Mouse (Mus musculus) heart, embryonic 14.5 days (tissue): ENCODE results near the gene Hoxa2. TPM values are rescaled to one million over a fixed set of nuclear protein-coding genes. Genes with fewer than 3 reads are reported as not detected.
A peak's percentile ranks its signal among the peaks of the same experiment; 100 is the strongest.

ENCODE experiments used
- ATAC-seq: fragments of 200-750 bp; cut with Nextera tagmentation; 2 replicates; pipeline ENCODE4 v1.8.0; 2017; ENCODE audit warnings: low read depth, moderate TSS enrichment; ENCODE audit not compliant: insufficient number of reproducible peaks, insufficient read depth, low FRiP score
- H3K27ac ChIP-seq, 2 experiments: fragments of 200-500 bp in 1 of 2; fragments of 300-500 bp in 1 of 2; sonication (generic) in 1 of 2; replicated peaks in 1 of 2; 2 replicates each; pipeline ENCODE4 v1.5.1; 2012 to 2014; ENCODE audit warnings: low read depth in 2 of 2, low read length in 2 of 2, control low read depth in 1 of 2, mild to moderate bottlenecking in 1 of 2, mixed read lengths in 1 of 2; ENCODE audit not compliant: control insufficient read depth in 1 of 2, insufficient read depth in 1 of 2
- H3K27me3 ChIP-seq: fragments of 300-500 bp; sonication (generic); 2 replicates; pipeline ENCODE4 v1.6.1; 2014; ENCODE audit warnings: mild to moderate bottlenecking, low read length, control low read depth; ENCODE audit not compliant: control insufficient read depth, insufficient read depth
- H3K36me3 ChIP-seq: fragments of 300-500 bp; sonication (generic); 2 replicates; pipeline ENCODE4 v1.6.1; 2014; ENCODE audit warnings: mild to moderate bottlenecking, control low read depth, low read length, mixed read lengths; ENCODE audit not compliant: control insufficient read depth, insufficient read depth
- H3K4me1 ChIP-seq, 2 experiments: fragments of 200-500 bp in 1 of 2; fragments of 300-500 bp in 1 of 2; sonication (generic) in 1 of 2; 2 replicates each; pipeline ENCODE4 v1.6.1; 2012 to 2014; ENCODE audit warnings: low read length in 2 of 2, control low read depth in 1 of 2, mixed read lengths in 1 of 2; ENCODE audit not compliant: control insufficient read depth in 2 of 2, insufficient read depth in 2 of 2
- H3K4me2 ChIP-seq: fragments of 300-500 bp; sonication (generic); 2 replicates; pipeline ENCODE4 v1.6.1; 2014; ENCODE audit warnings: mild to moderate bottlenecking, low read length
- H3K4me3 ChIP-seq, 2 experiments: fragments of 200-500 bp in 1 of 2; fragments of 300-500 bp in 1 of 2; sonication (generic) in 1 of 2; 2 replicates each; pipeline ENCODE4 v1.5.1; 2012 to 2014; ENCODE audit warnings: low read length in 2 of 2, mild to moderate bottlenecking in 2 of 2, control low read depth in 1 of 2, low read depth in 1 of 2, moderate library complexity in 1 of 2; ENCODE audit not compliant: control insufficient read depth in 1 of 2, insufficient read depth in 1 of 2
- H3K9ac ChIP-seq: fragments of 300-500 bp; sonication (generic); 2 replicates; pipeline ENCODE4 v1.6.1; 2014; ENCODE audit warnings: mild to moderate bottlenecking, low read length
- H3K9me3 ChIP-seq: fragments of 300-500 bp; sonication (generic); 2 replicates; pipeline ENCODE4 v1.6.1; 2016; ENCODE audit warnings: low read length, control low read depth; ENCODE audit not compliant: control insufficient read depth
- WGBS: fragments of 180-500 bp; shearing (Covaris S2); extraction: QIAGEN DNeasy Blood & Tissue Kit; methylation state at CpG from one replicate; pipeline ENCODE4 v1.1.7; 2014; 5-methylcytosine and 5-hydroxymethylcytosine counted together
- polyA plus RNA-seq: library from polyadenylated mRNA; unstranded; fragments of >200 nt; fragmentation: Nextera tagmentation; extraction: Ambion mirVana; gene quantifications from 2 replicates; pipeline ENCODE4 v1.2.1, GENCODE M21; 2014

The Hoxa2 gene
- polyA plus RNA-seq, 1 experiment from 2014 or later = 0.66 TPM

- no peak overlapping the region for H3K9ac ChIP-seq
- no peaks in the 10 kb centered on the region for H3K9me3 ChIP-seq
- no peak overlapping the region for H3K4me2 ChIP-seq
- 3% methylated on average over 14 of the region's 14 CpGs for WGBS
- H3K4me3 ChIP-seq = no peak overlapping the region
- ATAC-seq = no peak
- H3K4me1 ChIP-seq = peaks cover 2 to 19% of the 10 kb centered on the region in 2 experiments; a peak in 3 of 4 replicates
- no peak overlapping the region for H3K27ac ChIP-seq
- no peaks in the 10 kb centered on the region for H3K36me3 ChIP-seq
- peaks cover 100% of the 10 kb centered on the region for H3K27me3 ChIP-seq
Measured at GRCm38 (mm10) chr6:52205221-52205620, 40.6 kb upstream of the Hoxa2 start.

GRCm38 (mm10) chr6:52204050-52204752 is 39.6 kb upstream of the Hoxa2 start, which contains the start of gene Hoxa5:
Gene Hoxa5, minus strand, starts transcription at chr6:52204587.
- no peaks in the 10 kb centered on the region for H3K36me3 ChIP-seq
- no peak for ATAC-seq
- peak within 1 kb of the TSS; percentile 28; the same call in 1 of the 2 replicates for H3K9ac ChIP-seq
- H3K4me1 ChIP-seq = peaks cover 2 to 19% of the 10 kb centered on the region in 2 experiments; a peak in 3 of 4 replicates
- H3K4me3 ChIP-seq = peak within 1 kb of the TSS; percentile 33 to 36
- WGBS = under 1% methylated on average over 65 of the region's 65 CpGs
- no peak within 1 kb of the TSS for H3K27ac ChIP-seq
- H3K4me2 ChIP-seq = peak within 1 kb of the TSS; percentile 59
- H3K27me3 ChIP-seq = peaks cover 100% of the 10 kb centered on the region
- H3K9me3 ChIP-seq = no peaks in the 10 kb centered on the region

DNA sequence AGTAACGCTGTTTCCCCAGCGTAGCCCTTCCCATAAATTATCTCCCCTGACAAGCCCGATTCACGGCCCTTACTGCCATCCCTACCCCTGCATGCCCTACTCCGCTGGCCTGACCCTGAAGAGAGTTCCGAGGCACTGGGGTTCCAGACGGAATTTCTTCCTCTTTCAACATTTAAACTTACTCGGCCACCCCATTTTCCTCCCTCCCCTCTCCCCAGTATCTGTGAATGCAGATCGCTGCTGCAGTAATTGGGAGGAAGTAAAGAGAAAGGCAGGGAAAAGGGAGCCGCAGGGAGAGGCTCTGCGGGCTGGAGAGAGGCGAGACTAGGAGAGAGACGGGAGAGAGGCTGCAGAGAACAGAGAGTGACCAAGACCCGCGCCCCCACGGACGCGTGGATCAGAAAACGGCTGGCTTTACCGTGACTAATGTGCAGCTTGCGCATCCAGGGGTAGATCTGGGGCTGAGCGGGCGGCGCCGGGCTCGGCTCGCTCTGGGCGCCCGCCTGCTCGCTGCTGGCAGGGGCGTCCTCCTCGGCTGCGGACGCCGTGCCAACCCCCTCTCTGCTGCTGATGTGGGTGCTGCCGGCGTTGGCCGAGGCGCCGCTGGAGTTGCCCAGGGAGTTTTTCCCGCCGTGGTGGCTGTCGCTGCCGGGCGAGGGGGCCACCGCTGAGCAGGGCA is 38.9 kb upstream of the Hoxa2 start:
- H3K27me3 ChIP-seq = peaks cover 100% of the 10 kb centered on the region
- no peak overlapping the region for H3K27ac ChIP-seq
- peak overlapping the region; percentile 33 to 36 for H3K4me3 ChIP-seq
- peak overlapping the region; percentile 28; the same call in 1 of the 2 replicates for H3K9ac ChIP-seq
- H3K9me3 ChIP-seq = no peaks in the 10 kb centered on the region
- H3K4me1 ChIP-seq = peaks cover 2 to 17% of the 10 kb centered on the region in 2 experiments; a peak in 3 of 4 replicates
- peak overlapping the region; percentile 59 for H3K4me2 ChIP-seq
- H3K36me3 ChIP-seq = no peaks in the 10 kb centered on the region
- WGBS = 1% methylated on average over 45 of the region's 46 CpGs
- no peak for ATAC-seq

DNA sequence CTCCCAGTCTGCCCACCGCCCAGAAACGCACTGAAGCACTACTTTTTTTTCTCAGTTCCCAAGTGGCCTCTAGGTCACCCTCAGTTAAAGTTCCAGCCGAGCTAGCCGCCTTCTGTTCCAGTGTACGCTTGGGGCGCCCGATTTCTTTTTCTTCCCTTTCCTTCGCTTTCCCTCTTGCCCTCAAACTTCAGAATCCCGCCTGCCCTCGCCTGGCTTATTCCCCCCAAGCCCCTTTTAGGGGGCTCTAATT is 38.4 kb upstream of the Hoxa2 start:
- 1% methylated on average over 10 of the region's 10 CpGs for WGBS
- Histone ChIP-seq H3K27ac (no peak overlapping the region), H3K9ac (no peak overlapping the region)

GRCm38 (mm10) chr6:52202362-52203120 is 37.9 kb upstream of the Hoxa2 start:
- 6% methylated on average over 22 of the region's 22 CpGs for WGBS
- Histone ChIP-seq H3K4me1 (peaks cover 2 to 16% of the 10 kb centered on the region in 2 experiments; a peak in 3 of 4 replicates), H3K27ac (no peak overlapping the region), H3K36me3 (no peaks in the 10 kb centered on the region), H3K9ac (no peak overlapping the region), H3K4me3 (peak overlapping the region; percentile 33 to 36; a peak in 1 of 4 replicates), H3K27me3 (peaks cover 100% of the 10 kb centered on the region), H3K4me2 (no peak overlapping the region; the same call in 1 of the 2 replicates), H3K9me3 (no peaks in the 10 kb centered on the region)
- ATAC-seq = no peak

More for the DNA sequence above, 38.4 kb upstream of the Hoxa2 start:
- Histone ChIP-seq H3K9me3 (no peaks in the 10 kb centered on the region), H3K27me3 (peaks cover 100% of the 10 kb centered on the region), H3K4me1 (peaks cover 2 to 16% of the 10 kb centered on the region in 2 experiments; a peak in 3 of 4 replicates), H3K36me3 (no peaks in the 10 kb centered on the region), H3K4me2 (peak overlapping the region; percentile 59), H3K4me3 (peak overlapping the region; percentile 33 to 36; a peak in 3 of 4 replicates)
- no peak for ATAC-seq

DNA sequence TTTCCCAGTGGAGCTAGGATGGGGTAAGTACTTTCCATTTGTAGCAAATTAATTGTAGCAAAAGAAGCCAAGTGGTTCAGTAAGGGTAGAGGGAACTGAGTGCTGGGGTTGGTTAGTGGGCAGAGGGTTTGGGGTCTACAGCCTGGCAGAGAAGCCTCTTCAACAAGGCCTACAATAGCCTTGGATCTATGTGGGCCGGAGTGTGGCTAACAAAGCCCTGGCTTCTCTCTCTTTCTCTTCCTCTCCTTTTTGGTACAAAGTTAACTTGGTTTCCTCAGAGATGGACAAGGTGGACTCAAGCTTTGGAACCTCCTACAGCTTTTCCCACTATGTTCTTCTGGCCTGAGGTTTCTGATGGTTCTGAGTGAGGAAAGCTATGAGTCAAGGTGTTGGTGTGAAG is 36.6 kb upstream of the Hoxa2 start:
- ATAC-seq = no peak
- no peak overlapping the region for H3K4me3 ChIP-seq

GRCm38 (mm10) chr6:52200751-52201250 is 36.2 kb upstream of the Hoxa2 start:
- WGBS = 18% methylated on average over 10 of the region's 10 CpGs
- no peak overlapping the region for H3K27ac ChIP-seq
- H3K4me1 ChIP-seq = peaks cover 2 to 16% of the 10 kb centered on the region in 2 experiments; a peak in 3 of 4 replicates
- no peak overlapping the region for H3K4me3 ChIP-seq
- H3K9ac ChIP-seq = no peak overlapping the region
- H3K4me2 ChIP-seq = no peak overlapping the region
- peaks cover 99% of the 10 kb centered on the region for H3K27me3 ChIP-seq
- no peak for ATAC-seq
- H3K9me3 ChIP-seq = no peaks in the 10 kb centered on the region
- H3K36me3 ChIP-seq = no peaks in the 10 kb centered on the region

More for the DNA sequence above, 36.6 kb upstream of the Hoxa2 start:
- 43% methylated on average over 1 of the region's 1 CpGs for WGBS
- Histone ChIP-seq H3K36me3 (no peaks in the 10 kb centered on the region), H3K27ac (no peak overlapping the region), H3K9ac (no peak overlapping the region), H3K4me1 (peaks cover 2 to 16% of the 10 kb centered on the region in 2 experiments; a peak in 3 of 4 replicates), H3K27me3 (peaks cover 99% of the 10 kb centered on the region), H3K4me2 (no peak overlapping the region), H3K9me3 (no peaks in the 10 kb centered on the region)
